8 mouse cellular contexts compared by ENCODE assay signal in the genomic region with DNA sequence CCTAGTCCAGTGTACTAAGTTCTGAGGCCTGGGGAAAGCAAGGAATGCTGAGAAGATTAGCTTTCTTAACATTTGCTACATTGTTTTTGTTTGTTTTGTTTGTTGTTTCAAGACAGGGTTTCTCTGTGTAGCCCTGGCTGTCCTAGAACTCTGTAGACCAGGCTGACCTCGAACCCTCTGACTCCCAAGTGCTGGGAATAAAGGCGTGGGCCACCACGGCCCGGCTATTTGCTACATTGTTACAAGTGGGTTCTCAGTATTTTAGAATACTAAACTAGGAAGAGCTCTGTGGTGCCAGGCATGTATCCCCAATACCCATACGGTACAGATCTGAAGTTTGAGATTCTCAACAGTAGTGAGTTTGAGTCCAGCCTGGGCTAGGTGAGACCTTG. TPM values are rescaled to one million over a fixed set of nuclear protein-coding genes. Genes with fewer than 3 reads are reported as not detected.
DNase-seq lines count a peak whose midpoint lies in the region; ATAC-seq and TF ChIP-seq lines count a peak whose summit lies in the region.

No protein-coding gene starts in this region.

- TF ChIP-seq POLR2A in ES-Bruce4 (IDR thresholded peaks at IDR 0.05; ENCODE audit: insufficient read depth, low read length): no peak

- H3K27ac ChIP-seq in heart, embryonic 11.5 days (ENCODE audit: low read depth, low read length): no peak overlapping the region
- H3K27ac ChIP-seq in ES-Bruce4 (ENCODE audit: insufficient read depth, low read length): no peak overlapping the region
- no peak overlapping the region for H3K27ac ChIP-seq in heart, embryonic 16.5 days (ENCODE audit: low read length)
- no peak overlapping the region for H3K27ac ChIP-seq in liver, embryonic 16.5 days (ENCODE audit: low read length)

- no peak for TF ChIP-seq EP300 in ES-Bruce4 (IDR thresholded peaks at IDR 0.05; ENCODE audit: insufficient read depth, low read depth, low read length)

- H3K4me3 ChIP-seq in heart, embryonic 11.5 days (ENCODE audit: low read depth, low read length): peak overlapping the region; percentile 90
- H3K4me3 ChIP-seq in ES-Bruce4 (ENCODE audit: low read depth, low read length): peak overlapping the region; percentile 97
- peak overlapping the region; percentile 90 for H3K4me3 ChIP-seq in heart, embryonic 16.5 days (ENCODE audit: low read length)
- peak overlapping the region; percentile 90 for H3K4me3 ChIP-seq in liver, embryonic 16.5 days (ENCODE audit: low read depth, low read length)

- ATAC-seq in heart, embryonic 11.5 days (replicated peaks; ENCODE audit: insufficient number of reproducible peaks, low FRiP score, low TSS enrichment): no peak
- ATAC-seq in heart, embryonic 16.5 days (replicated peaks; ENCODE audit: extremely low read depth, insufficient read depth, low FRiP score): no peak
- ATAC-seq in liver, embryonic 16.5 days (ENCODE audit: low read depth): no peak
- no peak for ATAC-seq in inflammation-experienced regulatory T-cells, adult 6 months

- H3K27me3 ChIP-seq in heart, embryonic 11.5 days (ENCODE audit: control insufficient read depth, insufficient read depth, low read length): no peaks in the 10 kb centered on the region
- H3K27me3 ChIP-seq in ES-Bruce4 (ENCODE audit: control insufficient read depth, insufficient read depth, low read length, poor library complexity, severe bottlenecking): no peaks in the 10 kb centered on the region
- H3K27me3 ChIP-seq in heart, embryonic 16.5 days (ENCODE audit: control insufficient read depth, insufficient read depth, low read length): no peaks in the 10 kb centered on the region
- H3K27me3 ChIP-seq in liver, embryonic 16.5 days (ENCODE audit: control insufficient read depth, insufficient read depth, low read depth, low read length): no peaks in the 10 kb centered on the region

- no peak for TF ChIP-seq CTCF in ES-Bruce4 (IDR thresholded peaks at IDR 0.05; ENCODE audit: low read depth, low read length)

- H3K36me3 ChIP-seq in heart, embryonic 11.5 days (ENCODE audit: control insufficient read depth, insufficient read depth, low read length): peaks cover 11% of the 10 kb centered on the region; the same call in 1 of the 2 replicates
- H3K36me3 ChIP-seq in ES-Bruce4 (ENCODE audit: control insufficient read depth, insufficient read depth, low read length, poor library complexity, severe bottlenecking): peaks cover 40% of the 10 kb centered on the region
- H3K36me3 ChIP-seq in heart, embryonic 16.5 days (ENCODE audit: control insufficient read depth, insufficient read depth): peaks cover 8% of the 10 kb centered on the region
- no peaks in the 10 kb centered on the region for H3K36me3 ChIP-seq in liver, embryonic 16.5 days (ENCODE audit: control insufficient read depth, insufficient read depth)

- peak overlapping the region; percentile 91 for H3K4me2 ChIP-seq in heart, embryonic 11.5 days
- peak overlapping the region; percentile 96 for H3K4me2 ChIP-seq in heart, embryonic 16.5 days (ENCODE audit: low read depth, low read length)
- H3K4me2 ChIP-seq in liver, embryonic 16.5 days (ENCODE audit: low read depth, low read length): peak overlapping the region; percentile 96

- no peak for DNase-seq in heart, postnatal 14 days
- no peak for DNase-seq in frontal cortex, postnatal 14 days (ENCODE audit: low spot score in 2 of 2)
- no peak for DNase-seq in lung, postnatal 36 days

- peak overlapping the region; percentile 83 for H3K9ac ChIP-seq in heart, embryonic 11.5 days (ENCODE audit: low read depth, low read length)
- peak overlapping the region; percentile 92 for H3K9ac ChIP-seq in ES-Bruce4 (ENCODE audit: low read depth, poor library complexity, severe bottlenecking)
- peak overlapping the region; percentile 84 for H3K9ac ChIP-seq in heart, embryonic 16.5 days (ENCODE audit: low read length)
- peak overlapping the region; percentile 75 for H3K9ac ChIP-seq in liver, embryonic 16.5 days (ENCODE audit: low read depth, low read length)

- 52% methylated on average over 5 of the region's 5 CpGs for WGBS in heart, embryonic 11.5 days (ENCODE audit: insufficient replicate concordance)
- 56% methylated on average over 5 of the region's 5 CpGs for WGBS in heart, embryonic 16.5 days
- WGBS in liver, embryonic 16.5 days (ENCODE audit: insufficient replicate concordance): 41% methylated on average over 5 of the region's 5 CpGs

- peaks cover 15% of the 10 kb centered on the region for H3K4me1 ChIP-seq in heart, embryonic 11.5 days (ENCODE audit: control insufficient read depth, insufficient read depth, low read length)
- no peaks in the 10 kb centered on the region for H3K4me1 ChIP-seq in ES-Bruce4 (ENCODE audit: control insufficient read depth, insufficient read depth, low read length)
- peaks cover 8% of the 10 kb centered on the region; the same call in 1 of the 2 replicates for H3K4me1 ChIP-seq in heart, embryonic 16.5 days (ENCODE audit: control insufficient read depth, insufficient read depth, low read length)
- peaks cover 21% of the 10 kb centered on the region for H3K4me1 ChIP-seq in liver, embryonic 16.5 days (ENCODE audit: control insufficient read depth, low read depth, low read length)

- intact Hi-C loops in heart, postnatal 14 days (cut with DNase I): no loop called here

- H3K9me3 ChIP-seq in heart, embryonic 11.5 days (replicated peaks; ENCODE audit: control insufficient read depth, low read length): no peaks in the 10 kb centered on the region
- H3K9me3 ChIP-seq in ES-Bruce4 (replicated peaks; ENCODE audit: control insufficient read depth, insufficient read depth, low read length, poor library complexity, severe bottlenecking): no peaks in the 10 kb centered on the region
- H3K9me3 ChIP-seq in heart, embryonic 16.5 days (replicated peaks; ENCODE audit: control insufficient read depth, low read length): no peaks in the 10 kb centered on the region
- no peaks in the 10 kb centered on the region for H3K9me3 ChIP-seq in liver, embryonic 16.5 days (replicated peaks; ENCODE audit: control insufficient read depth, low read length)

RNA-seq across cellular contexts. Expression of a gene that starts 1.0 kb away (rescaled TPM):
- 62.3 and 66.9 TPM in 2 replicates for polyA plus RNA-seq in heart, embryonic 11.5 days (2014; fragmentation: Nextera tagmentation; extraction: Ambion mirVana)
- 1 to 10 TPM; 2.8 TPM for total RNA-seq in heart, postnatal 14 days (2021)
- polyA plus RNA-seq in ES-Bruce4 (2011; ENCODE audit: insufficient read depth, insufficient read length, low read depth, missing spikeins): 63.0 and 63.8 TPM in 2 replicates
- 36.6 and 40.8 TPM in 2 replicates for polyA plus RNA-seq in heart, embryonic 16.5 days (2015; fragmentation: Nextera tagmentation; extraction: Ambion mirVana)
- polyA plus RNA-seq in liver, embryonic 16.5 days (2015; fragmentation: Nextera tagmentation; extraction: Ambion mirVana): 30.0 and 32.0 TPM in 2 replicates
- 10 to 100 TPM; 19.1 to 44.8 (median 25.6) TPM for polyA plus RNA-seq in inflammation-experienced regulatory T-cells, adult 6 months (2017; shearing (Covaris generic))

RNA-seq across cellular contexts. Expression of a gene that starts 52.8 kb away (rescaled TPM):
- polyA plus RNA-seq in heart, embryonic 11.5 days (2014; fragmentation: Nextera tagmentation; extraction: Ambion mirVana): 22.8 and 25.3 TPM in 2 replicates
- total RNA-seq in heart, postnatal 14 days (2021): 10 to 100 TPM; 18.6 to 19.1 TPM
- polyA plus RNA-seq in ES-Bruce4 (2011; ENCODE audit: insufficient read depth, insufficient read length, low read depth, missing spikeins): 152 TPM in 2 replicates
- polyA plus RNA-seq in heart, embryonic 16.5 days (2015; fragmentation: Nextera tagmentation; extraction: Ambion mirVana): 24.9 and 26.2 TPM in 2 replicates
- polyA plus RNA-seq in liver, embryonic 16.5 days (2015; fragmentation: Nextera tagmentation; extraction: Ambion mirVana): 15.7 and 16.4 TPM in 2 replicates
- polyA plus RNA-seq in inflammation-experienced regulatory T-cells, adult 6 months (2017; shearing (Covaris generic)): 10 to 100 TPM; 78.1 to 84.6 (median 80.9) TPM
